Mouse (Mus musculus): ENCODE measurements around the gene Tmem210.

The Tmem210 gene

GRCm38 (mm10) chr2:25265897-25266656, 21.9 kb upstream of the Tmem210 start:
- DNase-seq (ENCODE audit: low spot score) = no peak

- no peak for DNase-seq (ENCODE audit: low spot score)
These were observed 21.2 kb upstream of the Tmem210 start for GRCm38 (mm10) chr2:25266720-25267119.

- no peak for DNase-seq (ENCODE audit: low spot score)
These were observed 20.7 kb upstream of the Tmem210 start for GRCm38 (mm10) chr2:25267241-25267640.

- no peak for DNase-seq (ENCODE audit: low spot score)
These were observed 20.1 kb upstream of the Tmem210 start for GRCm38 (mm10) chr2:25267746-25268309.

- DNase-seq (ENCODE audit: low spot score) = peak; percentile 92
These were observed 16.0 kb upstream of the Tmem210 start, which contains the start of the genes Ssna1 and Anapc2 for GRCm38 (mm10) chr2:25271827-25272511. Gene Ssna1, minus strand, starts transcription at chr2:25272438. Gene Anapc2, plus strand, starts transcription at chr2:25272478.

- DNase-seq (ENCODE audit: low spot score) = no peak
These were observed 15.4 kb upstream of the Tmem210 start for GRCm38 (mm10) chr2:25272515-25272914.

GRCm38 (mm10) chr2:25273010-25273409, 14.9 kb upstream of the Tmem210 start:
- no peak for DNase-seq (ENCODE audit: low spot score)

GRCm38 (mm10) chr2:25278928-25279882, 8.7 kb upstream of the Tmem210 start:
- DNase-seq (ENCODE audit: low spot score) = no peak

GRCm38 (mm10) chr2:25285551-25285950, 2.4 kb upstream of the Tmem210 start:
- no peak for DNase-seq (ENCODE audit: low spot score)

- DNase-seq (ENCODE audit: low spot score) = no peak
These were observed 1.6 kb upstream of the Tmem210 start for GRCm38 (mm10) chr2:25286314-25286713.

- DNase-seq (ENCODE audit: low spot score) = no peak
These were observed 908 bp upstream of the Tmem210 start for GRCm38 (mm10) chr2:25286837-25287636.

- no peak for DNase-seq (ENCODE audit: low spot score)
These were observed 895 bp downstream of the Tmem210 start for GRCm38 (mm10) chr2:25288734-25289345.

GRCm38 (mm10) chr2:25289651-25290050, 1.7 kb downstream of the Tmem210 start, which contains the start of gene Lrrc26:
Gene Lrrc26, plus strand, starts transcription at chr2:25289915.
- DNase-seq (ENCODE audit: low spot score) = no peak

GRCm38 (mm10) chr2:25290101-25290815, 2.3 kb downstream of the Tmem210 start:
- DNase-seq (ENCODE audit: low spot score) = no peak

- no peak for DNase-seq (ENCODE audit: low spot score)
These were observed 2.8 kb downstream of the Tmem210 start for GRCm38 (mm10) chr2:25290816-25291130.

GRCm38 (mm10) chr2:25291184-25292053, 3.5 kb downstream of the Tmem210 start:
- DNase-seq (ENCODE audit: low spot score) = no peak

GRCm38 (mm10) chr2:25292054-25292544, 4.2 kb downstream of the Tmem210 start:
- DNase-seq (ENCODE audit: low spot score) = no peak

- no peak for DNase-seq (ENCODE audit: low spot score)
These were observed 4.9 kb downstream of the Tmem210 start for GRCm38 (mm10) chr2:25292856-25293255.

GRCm38 (mm10) chr2:25293706-25294105, 5.8 kb downstream of the Tmem210 start:
- DNase-seq (ENCODE audit: low spot score) = no peak

Measured in ovary, adult 18-20 months (tissue).